Mouse (Mus musculus): ENCODE data around the gene Tcf7l2.

GRCm38 (mm10) chr19:55838389-55839035, 96.9 kb downstream of the Tcf7l2 start:
- TF ChIP-seq CTCF (IDR thresholded peaks at IDR 0.05; ENCODE audit: control insufficient read depth, insufficient read depth, insufficient read length) = no peak
- no peak for TF ChIP-seq CEBPB (IDR thresholded peaks at IDR 0.05; ENCODE audit: low read depth)
- TF ChIP-seq MYOD1 (IDR thresholded peaks at IDR 0.05; ENCODE audit: control insufficient read depth, insufficient read length, low read depth) = no peak
- TF ChIP-seq USF1 (IDR thresholded peaks at IDR 0.05; ENCODE audit: low read depth) = no peak
